ENCODE assay signal across 28 mouse cellular contexts in genomic region chr4:64048177-64048576, GRCm38 (mm10). TPM values are rescaled to one million over a fixed set of nuclear protein-coding genes. Genes with fewer than 3 reads are reported as not detected.
DNase-seq lines count a peak whose midpoint lies in the region; ATAC-seq and TF ChIP-seq lines count a peak whose summit lies in the region.
"Had no signal": no experiment of that assay in that cellular context is flagged by ENCODE, and none has a peak within 500 bp of the region (broad histone marks: within the 10 kb centered on the region; RNA-seq: fewer than 3 reads in every experiment).

No protein-coding gene starts in this region.

- no peaks in the 10 kb centered on the region for H3K9me3 ChIP-seq in kidney, postnatal 0 days (replicated peaks; ENCODE audit: low read length)
- H3K9me3 ChIP-seq: embryonic facial prominence, embryonic 10.5 days; embryonic facial prominence, embryonic 13.5 days; forebrain, embryonic 10.5 days; forebrain, embryonic 13.5 days; heart, embryonic 10.5 days; heart, embryonic 13.5 days had no signal

- no peak overlapping the region for H3K27ac ChIP-seq in kidney, postnatal 0 days
- peak overlapping the region; percentile 23; the same call in 1 of the 2 replicates for H3K27ac ChIP-seq in embryonic fibroblast, embryonic 13.5 days (ENCODE audit: insufficient read depth, low read length)
- H3K27ac ChIP-seq: embryonic facial prominence, embryonic 10.5 days; embryonic facial prominence, embryonic 13.5 days; forebrain, embryonic 10.5 days; forebrain, embryonic 13.5 days; heart, adult 2 months; heart, embryonic 10.5 days; heart, embryonic 13.5 days; hindbrain, postnatal 0 days had no signal

- H3K4me1 ChIP-seq in kidney, postnatal 0 days (replicated peaks; ENCODE audit: insufficient read depth, low read length), result no peaks in the 10 kb centered on the region
- H3K4me1 ChIP-seq in embryonic fibroblast, embryonic 13.5 days (ENCODE audit: control insufficient read depth, insufficient read depth, low read length), result peaks cover 6% of the 10 kb centered on the region; the same call in 1 of the 2 replicates

- H3K9ac ChIP-seq in kidney, postnatal 0 days (ENCODE audit: low read depth, low read length), result no peak overlapping the region
- H3K9ac ChIP-seq: embryonic facial prominence, embryonic 13.5 days; forebrain, embryonic 13.5 days; heart, embryonic 13.5 days; hindbrain, embryonic 14.5 days had no signal

- no peaks in the 10 kb centered on the region for H3K27me3 ChIP-seq in kidney, postnatal 0 days (ENCODE audit: insufficient read depth, low read length)
- H3K27me3 ChIP-seq: Patski had no signal

- no peak for TF ChIP-seq CTCF in kidney, postnatal 0 days (IDR thresholded peaks at IDR 0.05; ENCODE audit: low read depth)
- TF ChIP-seq CTCF in embryonic fibroblast, embryonic 13.5 days (IDR thresholded peaks at IDR 0.05; ENCODE audit: borderline replicate concordance, insufficient read depth, low read length), result no peak

- WGBS in kidney, postnatal 0 days, result 22% methylated on average over 7 of the region's 7 CpGs

- no peaks in the 10 kb centered on the region for H3K36me3 ChIP-seq in kidney, postnatal 0 days (ENCODE audit: insufficient read depth, low read length)
- H3K36me3 ChIP-seq: embryonic facial prominence, embryonic 10.5 days; embryonic facial prominence, embryonic 13.5 days; forebrain, embryonic 10.5 days; heart, embryonic 10.5 days; heart, embryonic 13.5 days had no signal

- no peak for TF ChIP-seq POLR2A in embryonic fibroblast, embryonic 13.5 days (IDR thresholded peaks at IDR 0.05; ENCODE audit: low read depth, low read length)

- ATAC-seq in kidney, postnatal 0 days (replicated peaks; ENCODE audit: low FRiP score, low read depth), result no peak
- no peak for ATAC-seq in inflammation-experienced regulatory T-cells, adult 6 months
- ATAC-seq: CD4-positive, CD25-positive, alpha-beta regulatory T cell, adult 4 months; forebrain, embryonic 13.5 days; hindbrain, postnatal 0 days had no signal

- H3K4me2 ChIP-seq in kidney, postnatal 0 days (ENCODE audit: low read length), result no peak overlapping the region
- H3K4me2 ChIP-seq: heart, embryonic 13.5 days had no signal

- no peak overlapping the region for H3K4me3 ChIP-seq in kidney, postnatal 0 days (replicated peaks; ENCODE audit: low read depth, low read length)
- H3K4me3 ChIP-seq in embryonic fibroblast, embryonic 13.5 days (ENCODE audit: insufficient read depth, low read length), result no peak overlapping the region
- H3K4me3 ChIP-seq: embryonic facial prominence, embryonic 10.5 days; embryonic facial prominence, embryonic 13.5 days; forebrain, embryonic 10.5 days; forebrain, embryonic 13.5 days; heart, adult 2 months; heart, embryonic 10.5 days; heart, embryonic 13.5 days had no signal

- DNase-seq in kidney, postnatal 0 days (ENCODE audit: low spot score), result peak; percentile 63
- no peak for DNase-seq in kidney, adult 8-10 months
- peak; percentile 22 for DNase-seq in Muller cell, postnatal 12 days (ENCODE audit: inconsistent ontology term)
- DNase-seq in layer of hippocampus, adult 9-10 months (ENCODE audit: low spot score), result no peak
- DNase-seq: adrenal gland, adult 2 months; adrenal gland, postnatal 25 days; cerebellum, adult 11-12 months; cerebellum, adult 8-10 months; cerebellum, postnatal 10 days; cerebellum, postnatal 36 days; embryo, embryonic 11 days; gastrocnemius, postnatal 10 days; gastrocnemius, postnatal 36 days; heart, adult 2 months; heart, postnatal 14 days; heart, postnatal 4 days had no signal

RNA-seq across cellular contexts. Expression of gene Tnc, which starts 1.4 kb away (rescaled TPM):
- polyA plus RNA-seq in kidney, postnatal 0 days (2015; fragmentation: Nextera tagmentation; extraction: Ambion mirVana), result 17.2 and 19.2 TPM in 2 replicates
- 849 and 1,178 TPM in 2 replicates for polyA plus RNA-seq in embryonic fibroblast, embryonic 13.5 days (2011; ENCODE audit: insufficient read length, low read depth, missing spikeins)
- polyA plus RNA-seq in inflammation-experienced regulatory T-cells, adult 6 months (2017; shearing (Covaris generic)), result 1 to 10 TPM in 1 of 3 experiments, under 1 TPM in 2; 0.25 to 1.3 (median 0.41) TPM

Comparison
In these comparisons a context has a peak if more than half of its experiments do, and no peak if none do; other contexts are left out.
1. DNase-seq: peak in kidney, postnatal 0 days (single experiment) and Muller cell, postnatal 12 days (single experiment); none in kidney, adult 8-10 months (0 of 2) and layer of hippocampus, adult 9-10 months (single experiment).
2. RNA of gene Tnc, which starts 1.4 kb away (polyA plus RNA-seq): 849 to 1,178 TPM in embryonic fibroblast, embryonic 13.5 days; 17.2 to 19.2 TPM in kidney, postnatal 0 days and 0.25 to 1.3 TPM in inflammation-experienced regulatory T-cells, adult 6 months; every median in the first group is over 10 times any median in the second.